Mouse (Mus musculus): Measurements from ENCODE around the gene 9130409I23Rik. TPM values are rescaled to one million over a fixed set of nuclear protein-coding genes. Genes with fewer than 3 reads are reported as not detected.

The 9130409I23Rik gene
- polyA plus RNA-seq, 1 experiment from 2014 or later, result not detected

Other genes starting within 250 kb of the 9130409I23Rik start
- gene H3f3a, start 237.3 kb upstream of the 9130409I23Rik start, polyA plus RNA-seq (2014; fragmentation: Nextera tagmentation; extraction: Ambion mirVana), result 2,816 and 2,951 TPM in 2 replicates
- 26.9 and 28.2 TPM in 2 replicates for gene Sde2, start 200.1 kb upstream of the 9130409I23Rik start, polyA plus RNA-seq (2014; fragmentation: Nextera tagmentation; extraction: Ambion mirVana)
- gene Lefty2, start 158.1 kb upstream of the 9130409I23Rik start, polyA plus RNA-seq (2014; fragmentation: Nextera tagmentation; extraction: Ambion mirVana), result 1.5 and 3.2 TPM in 2 replicates
- gene Pycr2, start 146.9 kb upstream of the 9130409I23Rik start, polyA plus RNA-seq (2014; fragmentation: Nextera tagmentation; extraction: Ambion mirVana), result 63.0 and 68.0 TPM in 2 replicates
- 0.20 and 0.41 TPM in 2 replicates for gene Lefty1, start 116.2 kb upstream of the 9130409I23Rik start, polyA plus RNA-seq (2014; fragmentation: Nextera tagmentation; extraction: Ambion mirVana)
- 1.5 and 1.6 TPM in 2 replicates for gene Tmem63a, start 108.9 kb upstream of the 9130409I23Rik start, polyA plus RNA-seq (2014; fragmentation: Nextera tagmentation; extraction: Ambion mirVana)
- 8.7 and 10.3 TPM in 2 replicates for gene Ephx1, start 30.3 kb upstream of the 9130409I23Rik start, polyA plus RNA-seq (2014; fragmentation: Nextera tagmentation; extraction: Ambion mirVana)
- 36.4 and 39.3 TPM in 2 replicates for gene Nvl, start 93.0 kb downstream of the 9130409I23Rik start, polyA plus RNA-seq (2014; fragmentation: Nextera tagmentation; extraction: Ambion mirVana)
- 52.7 and 53.6 TPM in 2 replicates for gene Cnih4, start 93.5 kb downstream of the 9130409I23Rik start, polyA plus RNA-seq (2014; fragmentation: Nextera tagmentation; extraction: Ambion mirVana)
- 45.7 and 49.8 TPM in 2 replicates for gene Wdr26, start 160.8 kb downstream of the 9130409I23Rik start, polyA plus RNA-seq (2014; fragmentation: Nextera tagmentation; extraction: Ambion mirVana)